Mouse (Mus musculus) c-Kit-positive CD71-negative TER-119-negative erythroid progenitor cells, embryonic 14.5 days (primary cell): Measurements from ENCODE around the gene U2af2.
A peak's percentile ranks its signal among the peaks of the same experiment; 100 is the strongest.
"Not testable (repeated sequence)": the region's sequence is repeated elsewhere in the genome, so short reads cannot be mapped to it uniquely, and the experiment has no call there.

ENCODE experiments used
- DNase-seq: peaks from one replicate; pipeline ENCODE4 v3.0.0-alpha.2; 2013; ENCODE audit warnings: low read depth

Gene U2af2

DNA sequence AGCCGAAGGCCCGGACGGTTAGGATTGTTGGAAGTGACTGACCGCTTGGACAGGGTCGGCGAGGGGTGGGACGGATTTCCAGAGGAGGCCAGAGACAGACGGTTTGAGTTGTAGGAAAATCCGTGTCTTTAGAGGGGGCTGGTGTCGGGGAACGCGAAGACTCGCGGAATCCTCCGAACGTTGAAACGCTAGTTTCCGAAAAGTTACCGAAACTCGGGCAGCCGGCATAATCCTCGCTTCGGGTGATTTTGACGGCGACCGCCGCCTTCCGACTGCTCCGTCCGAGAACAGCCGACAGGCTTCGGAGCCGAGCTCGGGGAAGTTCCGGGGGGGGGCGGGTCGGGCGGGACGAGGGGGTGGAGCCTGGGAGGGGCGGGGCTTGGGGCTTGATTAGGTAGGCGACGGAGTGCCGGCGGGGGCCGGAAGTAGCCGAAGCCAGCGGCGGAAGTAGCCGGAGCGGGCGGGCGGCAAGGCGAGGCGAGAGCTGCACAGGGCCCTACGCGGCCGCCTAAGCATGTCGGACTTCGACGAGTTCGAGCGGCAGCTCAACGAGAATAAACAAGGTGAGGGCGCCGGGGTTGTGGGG, at the start of gene U2af2:
TSS of gene U2af2 (plus strand) at position 370 of the 586 bp plus-strand sequence.
- DNase-seq = peak; percentile 62

DNA sequence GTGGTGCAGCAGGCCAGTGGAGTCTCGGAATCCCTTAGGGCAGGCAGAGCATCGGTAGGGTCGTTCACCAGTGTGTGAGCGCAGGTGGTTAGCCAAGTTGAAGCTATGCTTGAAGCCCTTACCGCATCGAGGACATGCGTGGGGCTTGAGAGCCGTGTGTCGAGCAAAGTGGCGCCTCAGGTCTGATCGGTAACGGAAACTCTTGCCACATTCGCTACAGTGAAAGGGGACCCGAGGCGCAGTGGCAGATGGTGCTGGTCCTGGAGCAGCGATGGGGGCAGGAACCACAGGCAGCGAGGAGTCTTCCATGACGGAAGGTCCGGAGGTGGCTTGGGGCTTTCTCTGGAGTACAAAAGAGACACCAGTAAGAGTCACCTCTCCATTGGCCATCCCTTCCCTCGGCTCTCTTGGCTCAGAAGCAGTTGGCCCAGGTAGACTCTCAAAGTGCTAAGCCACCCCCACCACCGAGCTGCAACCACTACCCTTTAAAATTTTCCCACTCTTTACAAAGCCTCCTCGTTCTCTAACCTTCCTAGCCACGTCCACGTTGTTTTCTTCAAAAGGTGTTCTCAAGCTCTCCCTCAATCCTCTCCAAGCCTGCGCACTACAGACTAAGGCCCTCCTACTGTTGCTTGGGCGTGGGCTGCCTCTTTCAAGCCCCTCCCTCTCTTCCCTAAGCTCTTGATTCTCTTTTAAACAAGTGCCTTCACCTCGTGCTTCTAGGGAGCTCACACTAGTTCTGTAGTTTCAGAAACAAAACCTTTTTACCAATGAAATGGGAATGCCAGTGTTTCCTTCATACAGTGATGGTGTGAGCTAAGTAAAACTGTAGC, 49.0 kb upstream of the U2af2 start:
- DNase-seq = no peak

DNA sequence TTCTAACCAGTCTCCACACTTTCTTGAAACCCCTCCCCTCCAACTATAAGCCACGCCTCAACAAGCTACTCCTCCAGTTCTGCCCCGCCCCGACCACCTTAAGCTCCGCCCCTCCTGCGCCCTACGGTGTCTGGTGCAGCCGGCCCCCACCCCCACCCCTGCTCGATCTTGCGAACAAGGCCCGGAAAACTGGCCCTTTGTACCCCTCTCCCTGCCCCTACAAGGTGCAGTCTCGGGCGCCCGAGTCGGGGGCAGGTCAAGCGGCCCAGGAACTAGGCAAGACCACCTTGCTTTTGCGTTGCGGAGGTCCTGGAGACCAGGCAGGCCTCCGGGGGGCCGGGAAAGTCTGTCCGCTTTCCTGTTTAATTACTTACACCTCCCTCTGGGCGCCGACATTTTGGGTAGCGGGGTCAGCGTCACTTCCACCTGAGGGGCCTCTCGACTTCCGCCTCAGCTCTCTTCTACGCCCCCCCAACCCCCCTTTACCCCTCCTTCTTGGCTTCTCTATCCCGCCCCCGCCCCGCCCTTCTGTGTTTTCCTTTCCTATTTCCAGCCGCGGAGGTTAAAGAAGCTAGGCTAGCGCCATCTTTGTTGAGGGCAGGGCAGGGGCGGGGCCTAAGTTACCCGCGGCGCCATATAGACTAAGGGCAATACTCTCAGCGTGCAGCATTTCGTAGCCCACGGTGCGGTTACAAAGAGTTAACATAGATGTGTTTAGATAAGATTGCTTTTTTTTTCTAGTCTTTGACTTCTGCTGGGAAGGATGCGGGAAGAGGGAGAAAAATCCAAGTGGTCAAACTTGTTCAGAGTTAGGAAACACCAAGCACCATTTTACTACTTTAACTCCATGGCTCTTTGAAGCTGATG, 47.5 kb upstream of the U2af2 start, which contains the start of the genes Zfp524 and Fiz1:
TSS of gene Zfp524 (plus strand) at position 165 of the 867 bp plus-strand sequence.
TSS of gene Fiz1 (minus strand) at position 447 of the 867 bp plus-strand sequence.
- peak; percentile 98 for DNase-seq

DNA sequence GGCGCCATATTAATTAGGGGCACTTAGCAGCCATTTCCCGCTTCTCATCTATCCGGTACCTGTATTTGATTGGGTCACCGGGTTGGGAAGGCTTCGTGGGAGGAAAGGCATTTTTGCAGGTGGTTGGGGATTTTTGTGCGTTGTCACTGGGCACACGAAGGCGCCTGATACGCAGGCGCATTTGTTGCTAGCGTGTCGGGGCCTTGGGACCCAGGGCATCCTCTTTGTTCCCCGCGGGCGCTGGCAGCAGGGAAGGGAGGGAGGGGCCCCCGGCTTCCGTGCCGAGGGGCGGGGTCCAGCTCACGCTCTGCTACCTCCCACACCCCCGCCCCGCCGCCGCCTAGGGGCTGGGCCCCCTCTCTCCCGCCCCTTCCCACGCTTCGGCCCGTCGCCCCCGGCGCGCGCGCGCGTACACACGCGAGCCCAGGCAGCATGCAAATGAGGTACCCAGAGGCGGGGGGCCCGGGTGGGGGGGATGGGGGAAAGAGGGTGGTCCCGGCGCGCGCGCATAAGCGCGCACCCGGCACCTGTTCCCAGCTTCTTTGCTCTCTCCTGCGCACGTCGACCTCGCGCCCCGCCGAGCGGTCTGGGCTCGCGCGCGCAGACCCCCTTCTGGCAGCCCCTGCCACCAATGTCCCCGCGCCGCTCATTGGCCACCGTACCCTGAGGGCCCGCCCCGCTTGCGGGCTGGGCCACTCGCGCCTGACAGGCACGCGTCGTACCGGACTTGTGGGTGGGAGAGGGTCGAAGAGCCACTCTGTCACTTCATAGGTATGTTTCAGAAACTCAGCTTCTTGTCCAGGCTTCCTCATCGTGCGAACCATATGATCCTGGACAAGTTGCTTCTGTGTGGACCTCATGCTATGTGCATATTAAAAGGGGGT, 46.6 kb upstream of the U2af2 start, which contains the start of gene Gm44973:
TSS of gene Gm44973 (plus strand) at position 379 of the 884 bp plus-strand sequence.
- DNase-seq = peak; percentile 80

DNA sequence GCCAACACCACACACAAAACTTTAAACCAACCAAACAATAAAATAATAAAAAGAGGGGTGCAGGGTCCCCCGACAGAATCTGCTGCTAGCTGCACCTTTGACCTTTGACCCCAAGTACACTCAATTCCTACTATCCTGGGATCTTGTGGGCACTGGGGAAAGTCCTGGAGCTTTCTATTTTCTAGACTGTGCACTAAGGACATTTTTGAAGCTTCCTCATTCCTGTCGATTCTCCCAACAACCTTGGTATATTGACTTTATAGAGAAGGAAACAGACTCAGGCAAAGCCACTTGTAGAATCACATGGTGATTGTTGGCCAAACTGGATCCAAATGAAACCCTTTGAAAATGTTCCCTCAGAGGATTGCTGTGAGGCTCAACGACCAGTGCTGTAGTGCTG, 45.9 kb upstream of the U2af2 start:
- no peak for DNase-seq

DNA sequence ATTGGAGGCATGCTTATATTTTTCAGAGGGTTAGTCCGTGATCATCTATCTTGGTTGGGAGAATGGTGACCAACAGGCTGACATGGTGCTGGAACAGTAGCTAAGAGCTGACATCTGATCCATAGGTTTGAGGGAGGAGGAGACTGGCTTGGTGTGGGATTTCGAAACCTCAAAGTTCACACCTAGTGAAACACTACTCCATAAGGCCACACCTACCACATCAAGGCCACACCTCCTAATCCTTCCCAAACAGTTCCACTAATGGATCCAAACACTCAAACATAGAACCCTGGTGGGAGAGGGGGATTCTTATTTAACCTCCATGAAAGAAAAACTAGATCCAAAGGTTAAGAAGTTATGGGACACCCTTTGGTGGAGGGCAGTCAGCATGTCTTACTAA, 45.0 kb upstream of the U2af2 start:
- no peak for DNase-seq

DNA sequence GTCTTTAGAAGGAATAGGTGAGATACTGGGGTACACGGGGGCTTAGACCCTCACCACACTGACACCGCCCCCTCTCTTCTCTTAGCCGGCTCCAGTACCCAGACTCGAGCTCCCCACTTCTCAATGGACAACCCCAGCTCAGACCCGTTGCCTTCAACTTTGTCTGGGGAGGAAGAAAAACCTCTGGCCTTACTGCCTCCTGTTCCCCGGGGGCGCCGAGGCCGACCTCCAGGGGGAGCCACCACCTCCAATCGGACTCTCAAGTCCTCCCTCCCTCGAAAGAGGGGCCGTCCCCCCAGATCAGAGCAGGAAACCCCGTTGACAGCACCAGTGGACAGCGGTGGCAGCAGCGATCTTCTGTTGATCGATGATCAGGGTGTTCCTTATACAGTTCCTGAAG, 44.6 kb upstream of the U2af2 start:
- no peak for DNase-seq

DNA sequence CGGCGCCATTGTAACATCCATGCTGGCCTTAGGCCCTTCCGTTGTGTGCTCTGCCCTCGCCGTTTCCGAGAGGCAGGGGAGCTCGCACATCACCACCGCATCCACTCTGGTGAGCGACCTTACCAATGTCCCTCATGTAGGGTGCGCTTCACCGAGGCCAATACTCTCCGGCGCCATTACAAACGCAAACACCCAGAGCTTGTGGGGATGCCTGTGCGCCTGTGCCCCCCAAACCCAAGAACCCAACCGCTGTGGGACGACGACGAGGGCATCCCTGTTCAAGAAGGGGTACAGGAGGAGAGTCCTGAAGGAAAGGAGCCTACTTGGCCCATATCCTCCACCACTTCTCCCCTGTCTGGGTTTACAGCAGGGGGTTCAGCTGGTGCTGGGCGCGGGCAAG, 44.0 kb upstream of the U2af2 start:
- DNase-seq = no peak

DNA sequence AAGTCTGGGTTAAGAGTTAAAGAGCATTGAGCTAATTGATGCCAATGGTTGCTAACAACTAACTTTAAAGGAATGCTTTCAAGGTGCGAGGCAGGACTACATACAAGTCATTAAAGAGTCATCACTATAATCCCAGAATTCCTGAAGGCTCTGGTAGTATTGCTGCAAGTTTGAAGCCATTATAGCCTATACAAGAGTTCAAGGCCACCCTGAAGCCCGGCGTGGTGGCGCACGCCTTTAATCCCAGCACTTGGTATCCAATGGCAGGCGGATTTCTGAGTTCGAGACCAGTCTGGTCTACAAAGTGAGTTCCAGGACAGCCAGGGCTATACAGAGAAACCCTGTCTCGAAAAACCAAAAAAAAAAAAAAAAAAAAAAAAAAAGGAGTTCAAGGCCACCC, 42.4 kb upstream of the U2af2 start:
- not testable (repeated sequence) for DNase-seq

DNA sequence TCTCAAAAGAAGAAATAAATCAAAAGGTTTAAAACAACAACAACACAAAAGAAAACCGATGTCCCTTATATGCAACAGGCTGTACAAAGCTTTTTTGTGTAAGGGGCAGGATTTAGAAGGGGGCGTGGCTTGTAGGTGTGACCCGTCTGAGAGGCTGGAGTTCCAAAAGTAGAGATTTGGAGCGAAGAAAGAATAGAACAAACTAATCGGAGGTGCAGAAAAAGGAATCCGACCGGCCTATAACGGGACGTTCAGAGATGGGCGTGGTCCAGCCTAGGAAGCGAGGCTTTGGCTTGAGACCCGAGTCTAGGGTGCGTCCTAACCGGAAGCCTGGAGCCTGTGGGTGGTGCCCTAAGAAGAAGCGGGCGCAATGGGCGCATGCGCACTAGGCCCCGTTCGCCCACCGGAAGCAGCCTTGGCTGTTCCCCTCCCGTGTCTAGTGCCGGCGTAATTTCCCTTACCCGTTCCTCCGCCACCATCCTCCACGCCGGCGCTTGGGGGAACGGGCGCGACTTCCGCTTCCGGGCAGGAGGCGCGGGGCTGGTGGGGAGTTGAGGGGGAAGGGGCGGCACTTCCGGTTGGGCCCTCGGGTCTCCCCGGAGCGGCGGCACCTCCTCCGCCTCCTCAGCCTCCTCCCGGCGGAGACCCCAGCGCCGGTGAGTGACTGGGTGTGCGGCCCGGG, 41.8 kb upstream of the U2af2 start, which contains the start of the genes Zfp865 and Ccdc106:
TSS of gene Zfp865 (plus strand) at position 377 of the 682 bp plus-strand sequence.
TSS of gene Ccdc106 (plus strand) at position 554 of the 682 bp plus-strand sequence.
- peak; percentile 98 for DNase-seq

DNA sequence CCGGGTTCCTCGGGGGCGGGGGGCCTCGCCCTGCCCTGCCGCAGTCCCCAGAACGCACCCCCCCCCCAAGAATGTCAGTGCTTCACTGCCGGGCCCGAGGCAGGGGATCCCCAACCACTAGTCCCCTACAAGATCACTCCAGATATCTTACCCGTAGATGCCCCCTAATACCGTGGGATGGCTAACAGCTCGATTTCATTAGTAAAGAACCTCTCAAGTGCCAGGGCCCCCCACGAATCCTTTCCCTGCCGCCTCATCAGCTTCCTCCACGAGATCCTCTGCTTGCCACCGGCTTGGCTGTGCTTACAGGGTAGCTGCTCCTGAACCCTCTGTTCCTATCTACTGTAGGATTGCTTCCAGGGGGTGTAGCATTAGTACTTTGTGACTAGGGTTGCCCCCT, 41.3 kb upstream of the U2af2 start:
- DNase-seq = no peak

DNA sequence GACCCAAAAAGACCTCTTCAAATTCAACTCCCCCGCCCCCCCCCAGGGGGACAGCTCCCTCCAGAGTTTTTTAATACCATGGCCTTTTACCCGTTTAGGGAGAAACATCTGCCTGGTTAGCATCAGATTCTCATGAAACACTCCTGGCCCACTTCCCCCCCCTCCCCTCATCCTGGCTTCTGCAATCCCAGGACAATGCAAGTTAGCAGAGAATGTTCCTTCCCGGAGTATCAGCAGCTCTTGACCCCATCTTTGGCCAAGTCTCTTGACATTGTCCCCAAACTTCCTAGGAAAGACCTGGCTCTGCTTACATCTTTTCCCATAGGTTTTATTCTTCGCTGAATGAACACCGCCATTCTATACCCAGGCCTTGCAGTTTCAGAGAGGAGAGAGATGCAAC, 40.7 kb upstream of the U2af2 start:
- no peak for DNase-seq

DNA sequence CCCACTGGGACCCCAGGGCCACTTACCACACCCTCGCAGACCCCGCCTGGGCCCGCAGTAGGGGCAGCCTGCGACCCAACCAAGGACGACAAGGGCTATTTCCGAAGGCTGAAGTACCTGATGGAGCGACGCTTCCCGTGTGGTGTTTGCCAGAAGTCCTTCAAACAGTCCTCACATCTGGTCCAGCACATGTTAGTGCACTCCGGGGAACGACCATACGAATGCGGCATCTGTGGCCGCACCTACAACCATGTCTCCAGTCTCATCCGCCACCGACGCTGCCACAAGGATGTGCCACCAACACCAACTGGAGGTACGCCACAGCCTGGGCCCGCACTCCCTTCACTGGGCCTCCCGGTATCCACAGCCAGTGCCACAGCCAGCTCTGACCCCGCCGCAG, 32.4 kb upstream of the U2af2 start:
- DNase-seq = no peak

DNA sequence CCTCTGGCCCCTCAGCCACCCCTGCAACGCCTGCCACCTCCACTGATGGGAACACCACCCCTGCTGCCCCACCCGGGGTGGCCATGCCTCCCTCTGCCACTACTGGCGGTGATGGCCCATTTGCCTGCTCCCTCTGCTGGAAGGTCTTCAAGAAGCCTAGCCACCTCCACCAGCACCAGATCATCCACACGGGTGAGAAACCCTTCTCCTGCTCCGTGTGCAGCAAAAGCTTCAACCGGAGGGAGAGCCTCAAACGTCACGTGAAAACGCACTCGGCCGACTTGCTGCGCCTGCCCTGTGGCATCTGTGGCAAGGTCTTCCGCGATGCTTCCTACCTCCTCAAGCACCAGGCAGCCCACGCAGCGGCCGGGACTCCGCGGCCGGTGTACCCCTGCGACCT, 32.0 kb upstream of the U2af2 start:
- DNase-seq = no peak

DNA sequence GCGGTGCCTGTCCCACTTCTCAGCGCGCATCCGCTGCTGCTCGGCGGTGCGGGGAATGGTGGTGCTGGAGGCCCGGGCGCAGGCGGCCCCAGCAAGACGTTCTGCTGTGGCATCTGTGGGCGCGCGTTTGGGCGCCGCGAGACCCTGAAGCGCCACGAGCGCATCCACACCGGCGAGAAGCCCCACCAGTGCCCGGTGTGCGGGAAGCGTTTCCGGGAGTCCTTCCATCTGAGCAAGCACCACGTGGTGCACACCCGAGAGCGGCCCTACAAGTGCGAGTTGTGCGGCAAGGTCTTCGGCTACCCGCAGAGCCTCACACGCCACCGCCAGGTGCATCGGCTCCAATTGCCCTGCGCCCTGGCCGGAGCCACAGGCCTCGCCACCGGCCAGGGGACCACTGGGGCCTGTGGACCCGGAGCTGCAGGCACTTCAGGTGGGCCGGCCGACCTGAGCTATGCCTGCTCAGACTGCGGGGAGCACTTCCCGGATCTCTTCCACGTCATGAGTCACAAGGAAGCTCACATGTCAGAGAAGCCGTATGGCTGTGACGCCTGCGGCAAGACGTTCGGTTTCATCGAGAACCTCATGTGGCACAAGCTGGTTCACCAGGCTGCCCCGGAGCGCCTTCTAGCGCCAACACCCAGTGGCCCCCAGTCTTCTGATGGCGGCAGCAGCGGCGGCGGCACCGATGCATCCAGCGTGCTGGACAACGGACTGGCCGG, 31.2 kb upstream of the U2af2 start:
- DNase-seq = no peak

DNA sequence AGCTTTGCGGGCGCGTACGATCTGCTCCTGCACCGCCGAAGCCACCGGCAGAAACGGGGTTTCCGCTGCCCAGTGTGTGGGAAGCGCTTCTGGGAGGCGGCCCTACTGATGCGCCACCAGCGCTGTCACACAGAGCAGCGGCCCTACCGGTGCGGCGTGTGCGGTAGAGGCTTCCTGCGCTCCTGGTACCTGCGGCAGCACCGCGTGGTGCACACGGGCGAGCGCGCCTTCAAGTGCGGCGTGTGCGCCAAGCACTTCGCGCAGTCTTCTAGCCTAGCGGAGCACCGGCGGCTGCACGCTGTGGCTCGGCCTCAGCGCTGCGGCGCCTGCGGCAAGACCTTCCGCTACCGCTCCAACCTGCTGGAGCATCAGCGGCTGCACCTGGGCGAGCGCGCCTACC, 30.4 kb upstream of the U2af2 start:
- no peak for DNase-seq

DNA sequence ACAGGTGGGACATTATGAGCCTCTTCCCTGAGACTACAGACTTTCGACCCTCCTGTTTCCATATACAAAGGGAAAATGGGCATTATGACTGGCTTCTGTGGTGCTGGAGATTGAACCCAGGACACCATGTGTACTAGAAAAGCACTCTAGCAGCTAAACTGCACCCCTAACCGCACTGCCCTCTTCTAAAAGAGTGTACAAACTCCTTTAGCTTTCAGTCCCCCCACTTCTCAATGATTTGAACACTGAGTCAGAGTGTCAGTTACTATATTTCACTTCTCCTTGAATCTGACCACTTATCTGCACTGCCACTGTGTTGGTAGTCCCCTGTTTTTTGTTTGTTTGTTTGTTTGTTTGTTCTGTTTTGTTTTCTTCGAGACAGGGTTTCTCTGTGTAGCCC, 28.1 kb upstream of the U2af2 start, which contains the start of gene 4632433K11Rik:
TSS of gene 4632433K11Rik (plus strand) at position 301 of the 400 bp plus-strand sequence.
- no peak for DNase-seq

DNA sequence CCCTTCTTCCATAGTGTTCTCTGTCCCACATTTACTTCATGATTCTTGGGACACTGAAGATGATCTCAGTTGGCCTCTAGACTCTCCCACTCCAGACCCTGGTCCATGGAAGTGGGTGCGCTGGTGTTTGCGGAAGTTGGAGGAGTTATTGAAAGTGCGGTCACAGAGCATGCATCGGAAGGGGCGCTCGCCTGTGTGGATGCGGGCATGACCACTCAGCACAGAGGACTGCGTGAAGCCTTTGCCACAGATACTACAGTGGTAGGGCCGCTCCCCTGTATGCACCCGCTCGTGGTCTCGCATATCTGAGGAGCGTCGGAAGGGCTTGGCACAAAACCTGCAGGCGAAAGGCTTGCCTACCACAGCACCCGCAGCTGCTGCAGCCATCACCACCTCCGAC, 26.3 kb upstream of the U2af2 start:
- no peak for DNase-seq

DNA sequence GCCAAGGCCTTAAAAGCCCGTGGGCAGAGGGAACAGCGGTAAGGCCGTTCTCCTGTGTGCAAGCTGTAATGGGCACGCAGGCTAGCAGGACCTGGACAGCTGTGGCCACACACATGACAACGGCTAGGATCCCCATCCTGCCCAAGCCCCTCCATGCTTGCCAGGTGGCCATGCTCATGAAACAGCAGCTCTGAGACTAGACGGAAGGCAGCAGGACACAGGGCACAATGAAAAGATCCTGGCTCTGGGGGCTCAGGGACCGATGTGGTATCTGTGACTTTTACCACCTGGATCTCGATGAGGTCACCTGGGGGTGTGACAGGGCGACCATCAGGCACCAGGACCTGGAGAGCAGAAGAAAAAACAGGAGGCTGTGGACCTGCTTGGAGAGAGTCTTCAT, 25.8 kb upstream of the U2af2 start:
- DNase-seq = no peak

DNA sequence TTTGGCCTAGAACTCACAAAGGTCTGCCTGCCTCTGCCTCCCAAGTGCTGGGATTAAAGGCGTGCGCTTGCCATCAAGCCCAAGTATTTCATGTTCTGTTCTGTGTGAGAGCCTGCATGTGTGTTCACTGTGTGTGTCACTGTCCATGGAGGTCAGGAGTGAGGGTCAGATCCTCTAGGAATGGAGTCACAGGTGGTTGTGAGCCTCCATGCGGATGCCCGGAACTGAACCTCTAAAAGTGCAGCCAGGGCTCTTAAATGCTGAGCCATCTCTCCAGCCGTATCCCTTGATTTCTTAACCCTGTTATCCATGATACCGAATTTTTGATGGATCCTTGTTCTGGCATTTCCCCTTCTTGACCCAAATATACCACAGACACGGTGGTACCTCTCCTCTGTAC, 24.9 kb upstream of the U2af2 start:
- DNase-seq = no peak
